Mouse (Mus musculus): ENCODE data around the gene Tnfsfm13. TPM values are rescaled to one million over a fixed set of nuclear protein-coding genes. Genes with fewer than 3 reads are reported as not detected.

Tnfsfm13 gene
- total and polyA plus RNA-seq, 3 experiments = 0.08 TPM; not detected in 2

DNA sequence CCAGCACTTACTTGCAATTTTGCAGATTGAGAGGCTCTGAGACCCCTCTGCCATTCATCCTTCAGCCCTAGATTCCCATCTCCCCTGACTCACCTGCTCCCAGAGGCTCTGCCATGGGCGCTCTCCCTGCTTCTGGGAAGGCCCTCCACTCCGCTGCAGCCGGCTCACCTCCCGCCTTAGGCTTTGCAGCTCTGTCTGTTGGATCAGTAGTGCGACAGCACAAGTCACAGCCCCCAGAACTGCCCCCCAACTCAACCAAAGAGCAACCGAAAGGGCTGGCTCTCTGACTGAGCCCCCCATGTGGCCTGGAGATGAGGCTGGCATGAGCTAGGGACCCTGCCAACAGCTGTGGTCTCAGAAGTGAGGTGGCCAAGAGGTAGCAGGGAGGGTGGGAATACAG is 11.0 kb downstream of the Tnfsfm13 start:
- H3K4me3 ChIP-seq (replicated peaks in 1 of 3; ENCODE audit: low read depth in 2 of 3, low read length in 2 of 3, poor library complexity in 1 of 3) = no peak overlapping the region
- H3K27me3 ChIP-seq (replicated peaks) = no peaks in the 10 kb centered on the region
- H3K9me3 ChIP-seq (replicated peaks; ENCODE audit: low read length) = no peaks in the 10 kb centered on the region
- H3K4me1 ChIP-seq (ENCODE audit: control insufficient read depth in 1 of 2, insufficient read depth in 2 of 2) = peaks cover 4 to 35% of the 10 kb centered on the region in 2 experiments
- in situ Hi-C loops (cut with MboI; ENCODE audit: low pct_ligation_motif_present, low pct_unique_long_range_greater_than_20kb, low sequenced_read_pairs) = loop anchor here (5.0 to 10.0 kb wide), 2 partner anchors 60 to 192 kb away; partner anchors contain the start of gene Tmem95
- H3K9ac ChIP-seq (ENCODE audit: insufficient read depth, low read depth) = no peak overlapping the region
- dilution Hi-C loops (cut with MboI; ENCODE audit: extremely low pct_ligation_motif_present, extremely low pct_unique_long_range_greater_than_20kb, low sequenced_read_pairs) = no loop called here
- peaks cover 17% of the 10 kb centered on the region for H3K79me2 ChIP-seq (replicated peaks; ENCODE audit: control insufficient read depth, extremely low read depth, insufficient read depth, poor library complexity, severe bottlenecking)
- no peak overlapping the region for H3K4me2 ChIP-seq (ENCODE audit: insufficient read depth, low read depth, poor library complexity, severe bottlenecking)
- DNase-seq (ENCODE audit: extremely low read depth) = no peak
- no peak overlapping the region for H3K27ac ChIP-seq (ENCODE audit: insufficient read depth, low read depth)
- H3K36me3 ChIP-seq (replicated peaks in 1 of 2; ENCODE audit: control insufficient read depth in 1 of 2, insufficient read depth in 1 of 2, low read length in 1 of 2) = peaks cover 3 to 5% of the 10 kb centered on the region in 2 experiments
- TF ChIP-seq MYC (IDR thresholded peaks at IDR 0.05; ENCODE audit: low read depth, low read length) = no peak
- TF ChIP-seq CHD2 (IDR thresholded peaks at IDR 0.05; ENCODE audit: low read length) = no peak
- TF ChIP-seq E2F4 (IDR thresholded peaks at IDR 0.05; ENCODE audit: insufficient replicate concordance, low read depth, low read length) = no peak
- no peak for TF ChIP-seq ZKSCAN1 (IDR thresholded peaks at IDR 0.05; ENCODE audit: borderline replicate concordance, low read depth, low read length)
- TF ChIP-seq MAX (IDR thresholded peaks at IDR 0.05; ENCODE audit: low read length) = no peak
- TF ChIP-seq ZC3H11A (IDR thresholded peaks at IDR 0.05; ENCODE audit: low read depth, low read length) = no peak
- TF ChIP-seq USF1 (IDR thresholded peaks at IDR 0.05; ENCODE audit: low read depth, low read length) = no peak
- TF ChIP-seq ELF1 (IDR thresholded peaks at IDR 0.05; ENCODE audit: low read depth, low read length) = no peak
- no peak for TF ChIP-seq EP300 (IDR thresholded peaks at IDR 0.05; ENCODE audit: low read length)
- TF ChIP-seq RCOR1 (conservative IDR thresholded peaks at IDR 0.05; ENCODE audit: low read depth, low read length) = no peak
- no peak for TF ChIP-seq MEF2A (IDR thresholded peaks at IDR 0.05; ENCODE audit: borderline replicate concordance, low read depth, low read length)
- TF ChIP-seq MXI1 (IDR thresholded peaks at IDR 0.05; ENCODE audit: low read depth, low read length) = no peak
- no peak for TF ChIP-seq JUND (conservative IDR thresholded peaks at IDR 0.05; ENCODE audit: low read depth, low read length)
- no peak for TF ChIP-seq HCFC1 (IDR thresholded peaks at IDR 0.05; ENCODE audit: low read depth, low read length)
- TF ChIP-seq TCF12 (IDR thresholded peaks at IDR 0.05; ENCODE audit: low read depth, low read length) = no peak
- TF ChIP-seq NRF1 (IDR thresholded peaks at IDR 0.05; ENCODE audit: low read depth, low read length) = no peak

DNA sequence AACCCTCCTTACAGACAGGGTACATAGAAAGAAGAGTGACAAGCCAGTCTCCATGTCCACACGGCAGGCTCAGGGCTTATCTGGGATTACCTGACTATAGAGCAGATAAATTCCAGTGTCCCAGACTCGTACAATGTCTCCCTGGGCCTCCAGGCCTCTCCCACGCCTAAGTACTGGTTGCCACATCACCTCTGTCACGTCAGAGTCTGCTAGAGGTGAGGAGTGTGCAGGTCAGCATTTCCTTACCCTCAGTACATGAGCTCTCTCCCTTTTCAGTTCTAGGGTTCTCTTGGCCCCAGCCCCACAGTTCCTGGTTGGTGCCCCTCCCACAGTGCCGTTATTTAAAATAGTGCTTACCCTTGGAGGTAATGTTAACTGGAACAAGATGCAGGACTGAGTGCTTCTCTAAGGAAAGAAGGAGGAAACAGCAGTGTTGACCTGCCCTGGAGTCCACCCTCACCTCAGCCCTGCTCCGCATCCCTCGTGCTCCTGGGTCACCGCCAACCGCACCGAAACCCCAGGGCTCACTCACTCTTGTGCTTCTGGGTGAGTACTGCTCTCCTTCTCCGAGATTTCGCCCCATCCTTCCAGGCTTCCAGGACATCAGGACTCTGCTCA is 11.7 kb downstream of the Tnfsfm13 start:
- Histone ChIP-seq H3K27me3 (replicated peaks) (no peaks in the 10 kb centered on the region), H3K27ac (ENCODE audit: insufficient read depth, low read depth) (no peak overlapping the region), H3K9ac (ENCODE audit: insufficient read depth, low read depth) (no peak overlapping the region), H3K36me3 (replicated peaks in 1 of 2; ENCODE audit: control insufficient read depth in 1 of 2, insufficient read depth in 1 of 2, low read length in 1 of 2) (peaks cover 7 to 10% of the 10 kb centered on the region in 2 experiments), H3K4me3 (replicated peaks in 1 of 3; ENCODE audit: low read depth in 2 of 3, low read length in 2 of 3, poor library complexity in 1 of 3) (no peak overlapping the region), H3K79me2 (replicated peaks; ENCODE audit: control insufficient read depth, extremely low read depth, insufficient read depth, poor library complexity, severe bottlenecking) (peaks cover 24% of the 10 kb centered on the region), H3K4me1 (ENCODE audit: control insufficient read depth in 1 of 2, insufficient read depth in 2 of 2) (peaks cover 4 to 41% of the 10 kb centered on the region in 2 experiments), H3K9me3 (replicated peaks; ENCODE audit: low read length) (no peaks in the 10 kb centered on the region), H3K4me2 (ENCODE audit: insufficient read depth, low read depth, poor library complexity, severe bottlenecking) (no peak overlapping the region)
- in situ Hi-C loops (cut with MboI; ENCODE audit: low pct_ligation_motif_present, low pct_unique_long_range_greater_than_20kb, low sequenced_read_pairs) = loop anchor here (5.0 to 10.0 kb wide), 2 partner anchors 61 to 193 kb away; partner anchors contain the start of gene Tmem95
- dilution Hi-C loops (cut with MboI; ENCODE audit: extremely low pct_ligation_motif_present, extremely low pct_unique_long_range_greater_than_20kb, low sequenced_read_pairs) = no loop called here
- no peak for DNase-seq (ENCODE audit: extremely low read depth)
- TF ChIP-seq NRF1 (IDR thresholded peaks at IDR 0.05; ENCODE audit: low read depth, low read length) (no peak), BHLHE40 (IDR thresholded peaks at IDR 0.05; ENCODE audit: low read depth, low read length) (no peak), MAZ (IDR thresholded peaks at IDR 0.05; ENCODE audit: low read depth, low read length) (no peak), SIN3A (IDR thresholded peaks at IDR 0.05; ENCODE audit: low read length) (no peak), SMC3 (IDR thresholded peaks at IDR 0.05; ENCODE audit: low read depth, low read length) (no peak), MAFK (IDR thresholded peaks at IDR 0.05; ENCODE audit: insufficient replicate concordance, low read length) (no peak), RAD21 (IDR thresholded peaks at IDR 0.05; ENCODE audit: low read depth, low read length) (no peak), MYC (IDR thresholded peaks at IDR 0.05; ENCODE audit: low read depth, low read length) (no peak), EP300 (IDR thresholded peaks at IDR 0.05; ENCODE audit: low read length) (no peak), UBTF (IDR thresholded peaks at IDR 0.05; ENCODE audit: low read depth, low read length) (no peak), ZNF384 (IDR thresholded peaks at IDR 0.05; ENCODE audit: low read depth, low read length) (no peak), ZMIZ1 (IDR thresholded peaks at IDR 0.05; ENCODE audit: low read depth, low read length) (no peak), POLR2A (IDR thresholded peaks at IDR 0.05; ENCODE audit: low read depth, low read length) (no peak), USF1 (IDR thresholded peaks at IDR 0.05; ENCODE audit: low read depth, low read length) (no peak), TCF12 (IDR thresholded peaks at IDR 0.05; ENCODE audit: low read depth, low read length) (no peak), POLR2AphosphoS2 (IDR thresholded peaks at IDR 0.05; ENCODE audit: low read depth, low read length) (no peak), CHD1 (IDR thresholded peaks at IDR 0.05; ENCODE audit: low read depth, low read length) (no peak), KAT2A (IDR thresholded peaks at IDR 0.05; ENCODE audit: insufficient replicate concordance, low read length) (no peak), MEF2A (IDR thresholded peaks at IDR 0.05; ENCODE audit: borderline replicate concordance, low read depth, low read length) (no peak)

Measured in CH12.LX (cell line).